Mouse (Mus musculus): ENCODE results near the gene Psenen. TPM values are rescaled to one million over a fixed set of nuclear protein-coding genes. Genes with fewer than 3 reads are reported as not detected.

Psenen gene
- 124 and 134 TPM in 2 replicates for polyA plus RNA-seq (2015; fragmentation: Nextera tagmentation; extraction: Ambion mirVana)

GRCm38 (mm10) chr7:30563117-30563905 lies at the start of gene Psenen, which contains the start of the genes U2af1l4 and Gm49396:
Psenen (minus strand) TSS chr7:30563627.
U2af1l4 (plus strand) TSS chr7:30563301.
Gm49396 (plus strand) TSS chr7:30563344.
- ATAC-seq (ENCODE audit: low FRiP score, low read depth), result peak; percentile 83
- Histone ChIP-seq H3K36me3 (peaks cover 19% of the 10 kb centered on the region), H3K9ac (peak within 1 kb of the TSS; percentile 65), H3K9me3 (no peaks in the 10 kb centered on the region), H3K4me2 (peak within 1 kb of the TSS; percentile 87), H3K27ac (replicated peaks) (peak within 1 kb of the TSS; percentile 93), H3K4me3 (peak within 1 kb of the TSS; percentile 81), H3K27me3 (no peaks in the 10 kb centered on the region), H3K4me1 (replicated peaks) (peaks cover 34% of the 10 kb centered on the region)
- under 1% methylated on average over 45 of the region's 45 CpGs for WGBS

GRCm38 (mm10) chr7:30612654-30613402 lies 49.4 kb upstream of the Psenen start, which contains the start of gene Upk1a:
Upk1a (minus strand) TSS chr7:30612847.
- H3K4me1 ChIP-seq (replicated peaks), result no peaks in the 10 kb centered on the region
- WGBS, result 80% methylated on average over 8 of the region's 8 CpGs
- ATAC-seq (ENCODE audit: low FRiP score, low read depth), result no peak
- H3K36me3 ChIP-seq, result peaks cover 27% of the 10 kb centered on the region
- no peak within 1 kb of the TSS for H3K9ac ChIP-seq
- no peaks in the 10 kb centered on the region for H3K9me3 ChIP-seq
- H3K4me2 ChIP-seq, result no peak within 1 kb of the TSS
- H3K27ac ChIP-seq (replicated peaks), result no peak within 1 kb of the TSS
- H3K4me3 ChIP-seq, result no peak within 1 kb of the TSS
- no peaks in the 10 kb centered on the region for H3K27me3 ChIP-seq

- no peak for ATAC-seq (ENCODE audit: low FRiP score, low read depth)
- Histone ChIP-seq H3K4me1 (replicated peaks) (no peaks in the 10 kb centered on the region), H3K36me3 (no peaks in the 10 kb centered on the region), H3K27me3 (no peaks in the 10 kb centered on the region), H3K9me3 (no peaks in the 10 kb centered on the region), H3K4me2 (no peak overlapping the region), H3K27ac (replicated peaks) (no peak overlapping the region), H3K9ac (no peak overlapping the region), H3K4me3 (no peak overlapping the region)
- 69% methylated on average over 7 of the region's 7 CpGs for WGBS
Observed at GRCm38 (mm10) chr7:30610043-30610442, 46.6 kb upstream of the Psenen start.

GRCm38 (mm10) chr7:30608476-30608875 lies 45.0 kb upstream of the Psenen start:
- H3K9ac ChIP-seq, result no peak overlapping the region
- 45% methylated on average over 16 of the region's 16 CpGs for WGBS
- ATAC-seq (ENCODE audit: low FRiP score, low read depth), result no peak

GRCm38 (mm10) chr7:30607706-30608309 lies 44.4 kb upstream of the Psenen start:
- no peaks in the 10 kb centered on the region for H3K36me3 ChIP-seq

More at GRCm38 (mm10) chr7:30608476-30608875, 45.0 kb upstream of the Psenen start:
- Histone ChIP-seq H3K4me2 (no peak overlapping the region), H3K36me3 (no peaks in the 10 kb centered on the region), H3K4me1 (replicated peaks) (no peaks in the 10 kb centered on the region), H3K27me3 (no peaks in the 10 kb centered on the region), H3K27ac (replicated peaks) (no peak overlapping the region), H3K4me3 (no peak overlapping the region), H3K9me3 (no peaks in the 10 kb centered on the region)

GRCm38 (mm10) chr7:30604944-30605343 lies 41.5 kb upstream of the Psenen start:
- Histone ChIP-seq H3K36me3 (no peaks in the 10 kb centered on the region), H3K4me2 (no peak overlapping the region), H3K9ac (no peak overlapping the region), H3K4me1 (replicated peaks) (peaks cover 8% of the 10 kb centered on the region), H3K27ac (replicated peaks) (no peak overlapping the region), H3K9me3 (no peaks in the 10 kb centered on the region), H3K27me3 (no peaks in the 10 kb centered on the region), H3K4me3 (no peak overlapping the region)
- ATAC-seq (ENCODE audit: low FRiP score, low read depth), result no peak
- WGBS, result 90% methylated on average over 8 of the region's 8 CpGs

More at GRCm38 (mm10) chr7:30607706-30608309, 44.4 kb upstream of the Psenen start:
- Histone ChIP-seq H3K9me3 (no peaks in the 10 kb centered on the region), H3K4me2 (no peak overlapping the region), H3K9ac (no peak overlapping the region), H3K4me1 (replicated peaks) (no peaks in the 10 kb centered on the region), H3K27ac (replicated peaks) (no peak overlapping the region), H3K4me3 (no peak overlapping the region), H3K27me3 (no peaks in the 10 kb centered on the region)
- 0 out of 2 replicates have a peak, but pooled peaks have one; percentile 25 for ATAC-seq (ENCODE audit: low FRiP score, low read depth)
- 32% methylated on average over 8 of the region's 8 CpGs for WGBS

- Histone ChIP-seq H3K9me3 (no peaks in the 10 kb centered on the region), H3K27me3 (no peaks in the 10 kb centered on the region), H3K36me3 (no peaks in the 10 kb centered on the region), H3K9ac (no peak overlapping the region), H3K27ac (replicated peaks) (no peak overlapping the region), H3K4me1 (replicated peaks) (peaks cover 14% of the 10 kb centered on the region), H3K4me2 (no peak overlapping the region), H3K4me3 (no peak overlapping the region)
- ATAC-seq (ENCODE audit: low FRiP score, low read depth), result no peak
- WGBS, result 66% methylated on average over 8 of the region's 8 CpGs
Observed at GRCm38 (mm10) chr7:30604424-30604823, 41.0 kb upstream of the Psenen start.

GRCm38 (mm10) chr7:30602583-30602982 lies 39.2 kb upstream of the Psenen start:
- no peak for ATAC-seq (ENCODE audit: low FRiP score, low read depth)
- H3K9ac ChIP-seq, result no peak overlapping the region
- no peaks in the 10 kb centered on the region for H3K9me3 ChIP-seq
- 61% methylated on average over 3 of the region's 3 CpGs for WGBS
- H3K27ac ChIP-seq (replicated peaks), result no peak overlapping the region
- no peak overlapping the region for H3K4me3 ChIP-seq
- H3K4me2 ChIP-seq, result no peak overlapping the region
- H3K27me3 ChIP-seq, result no peaks in the 10 kb centered on the region
- H3K36me3 ChIP-seq, result no peaks in the 10 kb centered on the region
- H3K4me1 ChIP-seq (replicated peaks), result peaks cover 14% of the 10 kb centered on the region

- peaks cover 14% of the 10 kb centered on the region for H3K4me1 ChIP-seq (replicated peaks)
- H3K9ac ChIP-seq, result no peak overlapping the region
Observed at GRCm38 (mm10) chr7:30600651-30601050, 37.2 kb upstream of the Psenen start.

GRCm38 (mm10) chr7:30599933-30600353 lies 36.5 kb upstream of the Psenen start:
- WGBS, result 0% methylated on average over 16 of the region's 16 CpGs
- peak; percentile 98 for ATAC-seq (ENCODE audit: low FRiP score, low read depth)
- peak overlapping the region; percentile 27 for H3K27ac ChIP-seq (replicated peaks)
- H3K36me3 ChIP-seq, result no peaks in the 10 kb centered on the region
- H3K27me3 ChIP-seq, result no peaks in the 10 kb centered on the region
- H3K4me3 ChIP-seq, result peak overlapping the region; percentile 23
- H3K9ac ChIP-seq, result no peak overlapping the region
- peaks cover 14% of the 10 kb centered on the region for H3K4me1 ChIP-seq (replicated peaks)
- no peaks in the 10 kb centered on the region for H3K9me3 ChIP-seq
- H3K4me2 ChIP-seq, result peak overlapping the region; percentile 50

More at GRCm38 (mm10) chr7:30600651-30601050, 37.2 kb upstream of the Psenen start:
- Histone ChIP-seq H3K9me3 (no peaks in the 10 kb centered on the region), H3K4me2 (peak overlapping the region; percentile 50; the same call in 1 of the 2 replicates), H3K36me3 (no peaks in the 10 kb centered on the region), H3K27ac (replicated peaks) (peak overlapping the region; percentile 27; the same call in 1 of the 2 replicates), H3K27me3 (no peaks in the 10 kb centered on the region), H3K4me3 (no peak overlapping the region)
- peak; percentile 4; the same call in 1 of the 2 replicates for ATAC-seq (ENCODE audit: low FRiP score, low read depth)
- 71% methylated on average over 7 of the region's 7 CpGs for WGBS

GRCm38 (mm10) chr7:30598786-30599185 lies 35.4 kb upstream of the Psenen start, which contains the start of gene Zbtb32:
Zbtb32 (minus strand) TSS chr7:30598909.
- Histone ChIP-seq H3K36me3 (no peaks in the 10 kb centered on the region), H3K9ac (no peak within 1 kb of the TSS), H3K27me3 (no peaks in the 10 kb centered on the region), H3K4me2 (peak within 1 kb of the TSS; percentile 50), H3K4me1 (replicated peaks) (peaks cover 14% of the 10 kb centered on the region), H3K4me3 (peak within 1 kb of the TSS; percentile 23), H3K9me3 (no peaks in the 10 kb centered on the region), H3K27ac (replicated peaks) (peak within 1 kb of the TSS; percentile 27; the same call in 1 of the 2 replicates)
- WGBS, result 91% methylated on average over 12 of the region's 12 CpGs
- ATAC-seq (ENCODE audit: low FRiP score, low read depth), result no peak

Measured in hindbrain, embryonic 15.5 days (tissue).